Mouse (Mus musculus) left cerebral cortex, adult 6 months (tissue): Measurements from ENCODE around the gene Nadsyn1. TPM values are rescaled to one million over a fixed set of nuclear protein-coding genes. Genes with fewer than 3 reads are reported as not detected.

ENCODE experiments used
- long read RNA-seq, 2 experiments: library from polyadenylated mRNA; unstranded; transcript quantifications; one replicate each; pipeline ENCODE4 v2.0.0; 2019 to 2020
- polyA plus RNA-seq: library from polyadenylated mRNA; unstranded; fragments of <200 nt; fragmentation: Nextera tagmentation; gene quantifications from 2 replicates; pipeline ENCODE4 v1.2.3, GENCODE M21; 2021

Nadsyn1 gene
- 1.5 and 2.2 TPM in 2 replicates for polyA plus RNA-seq
- long read RNA-seq, experiment 1, transcript Nadsyn1-201 (21 exons, 2,641 nt): major isoform, 7 of 25 reads
- long read RNA-seq, experiment 1, partial matches to known transcripts: 2 of 25 reads
- long read RNA-seq, experiment 1, other reads (novel, unspliced or antisense): 16 of 25 reads
- long read RNA-seq, experiment 2, partial matches to known transcripts: 0 of 2 reads
- long read RNA-seq, experiment 2, other reads (novel, unspliced or antisense): 1 of 2 reads

GRCm38 (mm10) chr7:143822375-143823265 is at the start of gene Nadsyn1, which contains the start of gene Dhcr7:
Gene Nadsyn1 (minus strand): TSS chr7:143822849.
Gene Dhcr7 (plus strand): TSS chr7:143823145.

GRCm38 (mm10) chr7:143866538-143866937 is 43.9 kb upstream of the Nadsyn1 start, which contains the start of gene Gm498:
Gene Gm498 (plus strand): TSS chr7:143866838.

GRCm38 (mm10) chr7:143783996-143784829 is 38.4 kb downstream of the Nadsyn1 start, which contains the start of gene Mrgpre:
Gene Mrgpre (minus strand): TSS chr7:143784500.

DNA sequence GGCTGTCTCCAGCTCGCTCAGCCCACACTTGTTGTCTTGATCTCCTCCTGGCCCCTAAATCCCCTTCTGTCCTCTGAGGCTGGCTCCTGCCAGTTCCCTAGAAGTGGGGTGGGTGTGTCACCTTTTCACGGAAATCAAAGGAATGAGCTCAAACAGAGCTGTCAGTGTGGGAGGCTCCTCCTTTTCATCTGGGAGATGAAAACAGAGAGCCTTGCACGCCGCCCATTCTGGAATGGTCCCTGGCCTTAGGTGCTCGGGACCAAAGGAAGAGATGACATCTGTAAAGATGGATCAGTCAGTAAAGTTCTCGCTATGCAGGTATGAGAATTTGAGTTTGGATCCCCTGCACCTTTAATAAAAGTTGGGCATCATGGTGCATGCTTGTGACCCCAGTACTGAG is 55.8 kb downstream of the Nadsyn1 start, which contains the start of gene Mrgprg:
Mrgprg (minus strand) TSS at position 101 of the 400 bp plus-strand sequence.

DNA sequence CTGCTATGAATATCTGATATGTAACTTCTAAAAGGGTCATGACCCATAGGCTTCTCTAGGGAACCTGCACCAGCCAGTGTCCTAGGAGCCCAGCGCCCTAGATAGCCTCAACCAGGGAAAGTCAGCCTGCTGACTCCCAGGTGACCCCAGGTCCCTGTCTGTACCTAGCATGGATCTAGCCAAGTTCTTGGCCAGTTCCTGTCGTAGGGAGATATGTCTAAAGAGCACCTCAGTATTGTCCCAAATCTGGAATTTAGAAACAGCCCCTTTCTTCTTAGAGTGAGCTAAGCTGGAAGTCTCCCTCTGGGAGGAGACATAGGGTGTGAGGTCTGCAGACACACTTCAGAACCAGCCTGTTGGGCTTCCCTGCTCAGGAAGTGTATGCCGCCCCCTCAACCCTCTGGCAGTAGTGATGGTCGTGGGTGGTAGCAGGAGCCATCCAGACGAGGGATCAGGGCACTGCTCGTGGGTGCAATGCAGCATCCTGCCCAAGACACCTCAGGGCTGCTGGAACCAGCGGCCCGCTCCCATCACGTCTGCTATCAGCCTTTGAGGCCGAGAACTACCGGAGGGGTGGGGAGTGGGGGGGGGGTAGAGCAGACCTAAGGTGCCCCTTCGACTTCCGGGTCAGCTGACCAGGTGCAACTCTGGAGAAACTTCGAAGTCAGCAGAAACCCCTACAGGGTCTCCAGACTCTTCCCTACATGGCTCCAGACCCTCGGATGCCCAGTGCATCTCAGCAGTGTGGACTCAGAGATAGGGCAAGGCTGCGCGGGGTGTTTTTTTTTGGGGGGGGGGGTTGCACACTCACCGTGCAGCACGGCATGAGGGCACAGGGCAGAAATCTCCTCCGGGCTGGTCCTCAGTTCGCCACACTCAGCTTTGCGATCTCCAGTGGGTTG is 66.3 kb downstream of the Nadsyn1 start, which contains the start of gene Osbpl5:
Osbpl5 (minus strand) TSS at position 861 of the 902 bp plus-strand sequence.

Other genes with a start within 250 kb of the Nadsyn1 start
- 21.9 and 28.7 TPM in 2 replicates for gene Cars, start 222.8 kb downstream of the Nadsyn1 start, polyA plus RNA-seq
- 0.05 and 0.12 TPM in 2 replicates for gene Tnfrsf26, start 194.1 kb downstream of the Nadsyn1 start, polyA plus RNA-seq
- gene Tnfrsf22, start 173.2 kb downstream of the Nadsyn1 start, polyA plus RNA-seq: 1.3 and 2.2 TPM in 2 replicates
- gene Tnfrsf23, start 137.0 kb downstream of the Nadsyn1 start, polyA plus RNA-seq: 0.28 and 0.31 TPM in 2 replicates
- gene Osbpl5, start 65.9 kb downstream of the Nadsyn1 start, polyA plus RNA-seq: 6.8 and 9.4 TPM in 2 replicates
- gene Mrgprg, start 55.9 kb downstream of the Nadsyn1 start, polyA plus RNA-seq: not detected in 2 replicates
- gene Mrgpre, start 38.3 kb downstream of the Nadsyn1 start, polyA plus RNA-seq: 4.8 and 6.3 TPM in 2 replicates
- 14.2 and 19.9 TPM in 2 replicates for gene Dhcr7, start 296 bp upstream of the Nadsyn1 start, polyA plus RNA-seq
- gene Gm498, start 44.0 kb upstream of the Nadsyn1 start, polyA plus RNA-seq: not detected in 2 replicates
- 12.2 and 13.8 TPM in 2 replicates for gene Shank2, start 179.1 kb upstream of the Nadsyn1 start, polyA plus RNA-seq